Mouse (Mus musculus): Measurements from ENCODE around the gene Ash1l. TPM values are rescaled to one million over a fixed set of nuclear protein-coding genes. Genes with fewer than 3 reads are reported as not detected.
"Not testable (repeated sequence)": the region's sequence is repeated elsewhere in the genome, so short reads cannot be mapped to it uniquely, and the experiment has no call there.

Ash1l gene
- polyA plus RNA-seq, 1 experiment from 2014 or later, result 27.2 TPM

- no peak overlapping the region for H3K27ac ChIP-seq (ENCODE audit: low read depth, low read length)
- H3K4me3 ChIP-seq (ENCODE audit: low read length), result no peak overlapping the region
- H3K4me2 ChIP-seq (replicated peaks; ENCODE audit: low read depth, low read length), result no peak overlapping the region
- ATAC-seq (ENCODE audit: low FRiP score, low TSS enrichment), result no peak
- H3K9ac ChIP-seq (ENCODE audit: low read depth, low read length), result no peak overlapping the region
- WGBS, result 97% methylated on average over 7 of the region's 7 CpGs
- no peaks in the 10 kb centered on the region for H3K27me3 ChIP-seq (ENCODE audit: control insufficient read depth, insufficient read depth, low read length)
- no peaks in the 10 kb centered on the region for H3K9me3 ChIP-seq (ENCODE audit: control insufficient read depth, low read length)
- no peaks in the 10 kb centered on the region for H3K4me1 ChIP-seq (ENCODE audit: control insufficient read depth, insufficient read depth, low read length)
- H3K36me3 ChIP-seq (ENCODE audit: control insufficient read depth, insufficient read depth, low read length), result peaks cover 45% of the 10 kb centered on the region
Observed at GRCm38 (mm10) chr3:89001536-89001935, 51.1 kb downstream of the Ash1l start.

DNA sequence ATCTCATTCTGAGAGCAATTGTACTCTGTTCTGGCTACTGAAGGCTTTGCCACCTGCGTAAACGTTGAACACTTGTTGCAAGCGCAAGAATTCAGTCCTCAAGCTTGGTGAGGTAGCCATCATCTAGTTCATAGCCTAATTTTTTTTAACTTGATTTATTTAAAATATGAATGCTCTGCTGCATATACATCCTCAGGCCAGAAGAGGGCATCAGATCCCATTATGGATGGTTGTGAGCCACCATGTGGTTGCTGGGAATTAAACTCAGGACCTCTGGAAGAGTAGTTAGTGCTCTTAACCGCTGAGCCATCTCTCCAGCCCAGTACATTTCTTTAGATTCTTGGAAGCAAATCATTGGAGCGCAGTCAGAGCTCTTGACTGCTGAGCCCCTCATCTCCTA lies 80.5 kb downstream of the Ash1l start:
- H3K27ac ChIP-seq (ENCODE audit: low read depth, low read length); H3K4me1 ChIP-seq (ENCODE audit: control insufficient read depth, insufficient read depth, low read length); H3K9ac ChIP-seq (ENCODE audit: low read depth, low read length); H3K27me3 ChIP-seq (ENCODE audit: control insufficient read depth, insufficient read depth, low read length); ATAC-seq (ENCODE audit: low FRiP score, low TSS enrichment); H3K4me2 ChIP-seq (replicated peaks; ENCODE audit: low read depth, low read length); H3K4me3 ChIP-seq (ENCODE audit: low read length); H3K9me3 ChIP-seq (ENCODE audit: control insufficient read depth, low read length): not testable (repeated sequence)
- WGBS, result 92% methylated on average over 5 of the region's 5 CpGs
- H3K36me3 ChIP-seq (ENCODE audit: control insufficient read depth, insufficient read depth, low read length), result peaks cover 80% of the 10 kb centered on the region

- Histone ChIP-seq H3K27ac (ENCODE audit: low read depth, low read length) (no peak overlapping the region), H3K4me2 (replicated peaks; ENCODE audit: low read depth, low read length) (no peak overlapping the region), H3K9ac (ENCODE audit: low read depth, low read length) (no peak overlapping the region), H3K27me3 (ENCODE audit: control insufficient read depth, insufficient read depth, low read length) (no peaks in the 10 kb centered on the region), H3K36me3 (ENCODE audit: control insufficient read depth, insufficient read depth, low read length) (peaks cover 79% of the 10 kb centered on the region), H3K9me3 (ENCODE audit: control insufficient read depth, low read length) (no peaks in the 10 kb centered on the region), H3K4me3 (ENCODE audit: low read length) (no peak overlapping the region), H3K4me1 (ENCODE audit: control insufficient read depth, insufficient read depth, low read length) (no peaks in the 10 kb centered on the region)
- no peak for ATAC-seq (ENCODE audit: low FRiP score, low TSS enrichment)
- 94% methylated on average over 4 of the region's 4 CpGs for WGBS
Observed at GRCm38 (mm10) chr3:89043359-89043758, 92.9 kb downstream of the Ash1l start.

DNA sequence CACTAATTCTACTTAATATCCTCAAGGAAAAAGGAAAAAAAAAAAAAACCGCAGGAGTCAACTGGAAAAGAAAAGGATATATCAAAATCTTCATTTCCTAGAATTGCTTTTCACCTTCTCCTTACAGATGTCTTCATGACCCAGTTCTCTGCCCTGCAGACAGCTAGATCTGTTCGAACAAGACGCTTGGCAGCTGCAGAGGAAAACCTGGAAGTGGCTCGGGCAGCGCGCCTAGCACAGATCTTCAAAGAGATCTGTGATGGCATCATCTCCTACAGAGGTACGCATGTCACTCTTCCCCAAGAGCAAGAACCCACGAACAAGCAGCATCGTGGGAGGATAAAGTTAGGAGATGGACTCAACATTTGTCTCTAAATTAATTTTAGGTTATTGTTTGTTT lies 107.9 kb downstream of the Ash1l start:
- H3K9me3 ChIP-seq (ENCODE audit: control insufficient read depth, low read length), result no peaks in the 10 kb centered on the region
- no peak for ATAC-seq (ENCODE audit: low FRiP score, low TSS enrichment)
- H3K27ac ChIP-seq (ENCODE audit: low read depth, low read length), result no peak overlapping the region
- H3K4me3 ChIP-seq (ENCODE audit: low read length), result no peak overlapping the region
- no peaks in the 10 kb centered on the region for H3K4me1 ChIP-seq (ENCODE audit: control insufficient read depth, insufficient read depth, low read length)
- H3K27me3 ChIP-seq (ENCODE audit: control insufficient read depth, insufficient read depth, low read length), result no peaks in the 10 kb centered on the region
- 95% methylated on average over 9 of the region's 9 CpGs for WGBS
- peaks cover 93% of the 10 kb centered on the region for H3K36me3 ChIP-seq (ENCODE audit: control insufficient read depth, insufficient read depth, low read length)
- no peak overlapping the region for H3K4me2 ChIP-seq (replicated peaks; ENCODE audit: low read depth, low read length)
- H3K9ac ChIP-seq (ENCODE audit: low read depth, low read length), result no peak overlapping the region

DNA sequence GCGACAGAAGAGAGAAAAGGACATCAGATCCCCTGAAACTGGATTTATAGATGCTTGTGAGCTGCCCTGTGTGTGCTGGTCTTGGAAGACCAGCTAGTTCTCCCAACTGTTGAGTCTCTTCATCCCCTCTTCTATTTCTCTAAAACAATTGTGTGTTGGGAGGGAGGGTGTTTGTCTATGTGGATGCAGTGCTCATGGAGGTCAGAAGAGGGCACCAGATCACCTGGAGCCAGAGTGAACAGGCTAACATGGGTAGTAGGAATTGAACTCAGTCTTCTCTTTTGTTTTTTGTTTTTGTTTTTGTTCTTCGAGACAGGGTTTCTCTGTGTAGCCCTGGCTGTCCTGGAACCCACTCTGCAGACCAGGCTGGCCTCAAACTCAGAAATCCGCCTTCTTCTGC lies 108.4 kb downstream of the Ash1l start:
- ATAC-seq (ENCODE audit: low FRiP score, low TSS enrichment), result no peak
- Histone ChIP-seq H3K4me1 (ENCODE audit: control insufficient read depth, insufficient read depth, low read length) (no peaks in the 10 kb centered on the region), H3K36me3 (ENCODE audit: control insufficient read depth, insufficient read depth, low read length) (peaks cover 94% of the 10 kb centered on the region), H3K4me2 (replicated peaks; ENCODE audit: low read depth, low read length) (no peak overlapping the region), H3K9me3 (ENCODE audit: control insufficient read depth, low read length) (no peaks in the 10 kb centered on the region), H3K9ac (ENCODE audit: low read depth, low read length) (no peak overlapping the region), H3K27me3 (ENCODE audit: control insufficient read depth, insufficient read depth, low read length) (no peaks in the 10 kb centered on the region), H3K27ac (ENCODE audit: low read depth, low read length) (no peak overlapping the region), H3K4me3 (ENCODE audit: low read length) (no peak overlapping the region)
- 82% methylated on average over 3 of the region's 3 CpGs for WGBS

DNA sequence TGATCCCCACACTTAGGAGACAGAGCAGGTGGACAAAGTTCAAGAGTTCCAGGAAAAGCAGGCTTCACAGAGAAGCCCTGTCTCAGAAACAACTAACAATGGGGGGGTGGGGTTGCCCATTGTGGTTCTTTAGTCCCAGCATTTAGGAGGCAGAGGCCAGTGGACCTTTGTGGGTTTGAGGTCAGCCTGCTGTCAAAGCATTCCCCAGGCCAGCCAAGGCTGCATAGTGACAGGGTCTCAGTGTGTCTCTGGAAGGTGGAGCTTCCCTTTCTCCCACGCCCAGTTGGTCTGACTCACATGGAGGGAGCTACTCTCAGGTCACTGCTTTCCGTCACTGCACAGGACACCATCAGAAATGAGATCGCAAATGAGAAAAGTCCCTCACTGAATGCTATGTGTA lies 111.3 kb downstream of the Ash1l start:
- no peaks in the 10 kb centered on the region for H3K4me1 ChIP-seq (ENCODE audit: control insufficient read depth, insufficient read depth, low read length)
- H3K9me3 ChIP-seq (ENCODE audit: control insufficient read depth, low read length), result no peaks in the 10 kb centered on the region
- H3K4me2 ChIP-seq (replicated peaks; ENCODE audit: low read depth, low read length), result no peak overlapping the region
- no peaks in the 10 kb centered on the region for H3K27me3 ChIP-seq (ENCODE audit: control insufficient read depth, insufficient read depth, low read length)
- H3K9ac ChIP-seq (ENCODE audit: low read depth, low read length), result no peak overlapping the region
- H3K4me3 ChIP-seq (ENCODE audit: low read length), result no peak overlapping the region
- ATAC-seq (ENCODE audit: low FRiP score, low TSS enrichment), result no peak
- 79% methylated on average over 3 of the region's 3 CpGs for WGBS
- peaks cover 93% of the 10 kb centered on the region for H3K36me3 ChIP-seq (ENCODE audit: control insufficient read depth, insufficient read depth, low read length)
- no peak overlapping the region for H3K27ac ChIP-seq (ENCODE audit: low read depth, low read length)

DNA sequence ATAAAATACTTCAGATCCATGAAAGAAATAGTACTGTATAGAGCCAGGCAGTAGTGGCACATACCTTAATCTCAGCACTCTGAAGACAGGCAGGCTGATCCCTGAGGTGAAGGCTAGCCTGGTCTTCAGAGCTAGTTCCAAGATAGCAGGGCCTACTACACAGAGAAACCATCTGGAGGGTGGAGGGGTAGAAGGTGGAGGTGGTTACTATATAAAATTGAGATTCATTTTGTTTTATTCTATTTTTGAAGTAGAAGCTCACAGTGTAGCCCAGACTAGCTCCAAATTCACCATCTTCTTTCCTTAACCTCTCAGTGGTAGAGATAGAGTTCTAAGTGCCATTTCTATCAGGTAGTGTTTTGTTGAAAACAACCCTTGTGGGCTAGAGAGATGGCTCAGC lies 116.8 kb downstream of the Ash1l start:
- no peak overlapping the region for H3K9ac ChIP-seq (ENCODE audit: low read depth, low read length)
- H3K36me3 ChIP-seq (ENCODE audit: control insufficient read depth, insufficient read depth, low read length), result peaks cover 91% of the 10 kb centered on the region
- ATAC-seq (ENCODE audit: low FRiP score, low TSS enrichment), result no peak
- no peak overlapping the region for H3K27ac ChIP-seq (ENCODE audit: low read depth, low read length)
- H3K9me3 ChIP-seq (ENCODE audit: control insufficient read depth, low read length), result no peaks in the 10 kb centered on the region
- H3K27me3 ChIP-seq (ENCODE audit: control insufficient read depth, insufficient read depth, low read length), result no peaks in the 10 kb centered on the region
- no peak overlapping the region for H3K4me2 ChIP-seq (replicated peaks; ENCODE audit: low read depth, low read length)
- H3K4me1 ChIP-seq (ENCODE audit: control insufficient read depth, insufficient read depth, low read length), result no peaks in the 10 kb centered on the region
- no peak overlapping the region for H3K4me3 ChIP-seq (ENCODE audit: low read length)

GRCm38 (mm10) chr3:89077383-89077782 lies 127.0 kb downstream of the Ash1l start:
- WGBS, result 87% methylated on average over 9 of the region's 9 CpGs
- no peak for ATAC-seq (ENCODE audit: low FRiP score, low TSS enrichment)
- no peak overlapping the region for H3K27ac ChIP-seq (ENCODE audit: low read depth, low read length)
- H3K4me3 ChIP-seq (ENCODE audit: low read length), result no peak overlapping the region
- H3K4me1 ChIP-seq (ENCODE audit: control insufficient read depth, insufficient read depth, low read length), result no peaks in the 10 kb centered on the region
- H3K4me2 ChIP-seq (replicated peaks; ENCODE audit: low read depth, low read length), result no peak overlapping the region
- no peak overlapping the region for H3K9ac ChIP-seq (ENCODE audit: low read depth, low read length)
- no peaks in the 10 kb centered on the region for H3K9me3 ChIP-seq (ENCODE audit: control insufficient read depth, low read length)
- H3K36me3 ChIP-seq (ENCODE audit: control insufficient read depth, insufficient read depth, low read length), result peaks cover 67% of the 10 kb centered on the region
- H3K27me3 ChIP-seq (ENCODE audit: control insufficient read depth, insufficient read depth, low read length), result no peaks in the 10 kb centered on the region

DNA sequence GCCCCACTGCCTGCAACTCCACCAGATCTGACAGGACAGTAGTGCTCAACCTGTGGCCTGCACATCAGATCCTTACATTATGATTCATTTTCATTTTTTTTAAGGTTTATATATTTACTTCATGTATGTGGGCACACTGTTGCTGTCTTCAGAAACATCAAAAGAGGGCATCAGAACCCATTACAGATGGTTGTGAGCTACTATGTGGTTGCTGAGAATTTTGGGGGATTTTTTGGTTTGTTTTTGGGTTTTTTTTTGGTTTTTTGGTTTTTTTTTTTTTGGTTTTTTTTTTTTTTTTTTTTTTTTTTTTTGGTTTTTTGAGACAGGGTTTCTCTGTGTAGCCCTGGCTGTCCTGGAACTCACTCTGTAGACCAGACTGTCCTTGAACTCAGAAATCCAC lies 131.9 kb downstream of the Ash1l start:
- H3K4me1 ChIP-seq (ENCODE audit: control insufficient read depth, insufficient read depth, low read length); H3K27ac ChIP-seq (ENCODE audit: low read depth, low read length); H3K9ac ChIP-seq (ENCODE audit: low read depth, low read length); H3K4me2 ChIP-seq (replicated peaks; ENCODE audit: low read depth, low read length); H3K9me3 ChIP-seq (ENCODE audit: control insufficient read depth, low read length); ATAC-seq (ENCODE audit: low FRiP score, low TSS enrichment); H3K4me3 ChIP-seq (ENCODE audit: low read length); H3K27me3 ChIP-seq (ENCODE audit: control insufficient read depth, insufficient read depth, low read length): not testable (repeated sequence)
- peaks cover 24% of the 10 kb centered on the region for H3K36me3 ChIP-seq (ENCODE audit: control insufficient read depth, insufficient read depth, low read length)

DNA sequence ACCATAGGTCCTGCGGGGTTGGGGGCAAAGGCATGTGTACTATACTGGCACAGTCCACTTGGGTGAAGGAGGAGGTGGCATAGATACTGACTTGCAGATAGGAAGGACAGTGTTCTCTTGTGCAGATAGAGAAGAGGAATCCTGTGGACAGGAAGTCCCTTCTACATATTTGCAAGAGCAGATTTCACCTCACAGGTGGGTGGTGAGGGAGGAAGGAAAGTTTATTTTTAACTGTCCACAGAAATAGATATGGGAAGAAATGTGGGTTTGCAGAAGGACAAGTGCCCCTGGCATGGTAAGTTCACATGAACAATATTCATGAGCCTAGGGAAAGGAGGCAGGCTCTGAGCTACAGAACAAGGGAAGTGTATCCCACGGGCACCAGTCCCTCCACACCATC lies 133.7 kb downstream of the Ash1l start:
- peaks cover 10% of the 10 kb centered on the region; the same call in 1 of the 2 replicates for H3K4me1 ChIP-seq (ENCODE audit: control insufficient read depth, insufficient read depth, low read length)
- 79% methylated on average over 2 of the region's 2 CpGs for WGBS
- ATAC-seq (ENCODE audit: low FRiP score, low TSS enrichment), result no peak
- peaks cover 11% of the 10 kb centered on the region for H3K36me3 ChIP-seq (ENCODE audit: control insufficient read depth, insufficient read depth, low read length)
- no peak overlapping the region for H3K27ac ChIP-seq (ENCODE audit: low read depth, low read length)
- no peak overlapping the region for H3K4me3 ChIP-seq (ENCODE audit: low read length)
- no peaks in the 10 kb centered on the region for H3K9me3 ChIP-seq (ENCODE audit: control insufficient read depth, low read length)
- no peak overlapping the region for H3K9ac ChIP-seq (ENCODE audit: low read depth, low read length)
- no peak overlapping the region for H3K4me2 ChIP-seq (replicated peaks; ENCODE audit: low read depth, low read length)
- H3K27me3 ChIP-seq (ENCODE audit: control insufficient read depth, insufficient read depth, low read length), result peaks cover 3% of the 10 kb centered on the region; the same call in 1 of the 2 replicates
